Mouse (Mus musculus): ENCODE measurements at regions not wholly inside any gene's neighbourhood (a gene's known extent, or its start where the extent isn't known, plus 50 kb on each side); places are given as distances from the start of the nearest gene placed in this dataset.

GRCm38 (mm10) chr6:98613030-98613429, 270.5 kb upstream of the Gm765 start:
- no peak for DNase-seq (ENCODE audit: low spot score in 2 of 2)

- no peak for DNase-seq (ENCODE audit: low spot score in 2 of 2)
Observed at GRCm38 (mm10) chr6:98609133-98609532, 266.6 kb upstream of the Gm765 start.

GRCm38 (mm10) chr6:98606680-98607079, 264.1 kb upstream of the Gm765 start:
- DNase-seq (ENCODE audit: low spot score in 2 of 2), result no peak

GRCm38 (mm10) chr6:98597612-98598011, 255.1 kb upstream of the Gm765 start:
- DNase-seq (ENCODE audit: low spot score in 2 of 2), result no peak

- DNase-seq (ENCODE audit: low spot score in 2 of 2), result no peak
Observed at GRCm38 (mm10) chr6:98590989-98591388, 248.4 kb upstream of the Gm765 start.

- no peak for DNase-seq (ENCODE audit: low spot score in 2 of 2)
Observed at GRCm38 (mm10) chr6:98588979-98589378, 246.4 kb upstream of the Gm765 start.

GRCm38 (mm10) chr6:98584541-98584940, 242.0 kb upstream of the Gm765 start:
- no peak for DNase-seq (ENCODE audit: low spot score in 2 of 2)

GRCm38 (mm10) chr6:98582826-98583225, 240.3 kb upstream of the Gm765 start:
- DNase-seq (ENCODE audit: low spot score in 2 of 2), result no peak

GRCm38 (mm10) chr6:98575227-98575626, 232.7 kb upstream of the Gm765 start:
- DNase-seq (ENCODE audit: low spot score in 2 of 2), result no peak

GRCm38 (mm10) chr6:98555702-98556101, 213.1 kb upstream of the Gm765 start:
- no peak for DNase-seq (ENCODE audit: low spot score in 2 of 2)

GRCm38 (mm10) chr6:98553922-98554321, 211.4 kb upstream of the Gm765 start:
- no peak for DNase-seq (ENCODE audit: low spot score in 2 of 2)

GRCm38 (mm10) chr6:98551781-98552180, 209.2 kb upstream of the Gm765 start:
- no peak for DNase-seq (ENCODE audit: low spot score in 2 of 2)

- DNase-seq (ENCODE audit: low spot score in 2 of 2), result no peak
Observed at GRCm38 (mm10) chr6:98526882-98527440, 184.4 kb upstream of the Gm765 start.

- peak in 1 of 2 experiments; percentile 37 for DNase-seq (ENCODE audit: low spot score in 2 of 2)
Observed at GRCm38 (mm10) chr6:98525286-98525685, 182.7 kb upstream of the Gm765 start.

GRCm38 (mm10) chr6:98524659-98525058, 182.1 kb upstream of the Gm765 start:
- no peak for DNase-seq (ENCODE audit: low spot score in 2 of 2)

- DNase-seq (ENCODE audit: low spot score in 2 of 2), result no peak
Observed at GRCm38 (mm10) chr6:98521526-98521925, 179.0 kb upstream of the Gm765 start.

- DNase-seq (ENCODE audit: low spot score in 2 of 2), result no peak
Observed at GRCm38 (mm10) chr6:98514826-98515225, 172.3 kb upstream of the Gm765 start.

GRCm38 (mm10) chr6:98514376-98514775, 171.8 kb upstream of the Gm765 start:
- DNase-seq (ENCODE audit: low spot score in 2 of 2), result no peak

- no peak for DNase-seq (ENCODE audit: low spot score in 2 of 2)
Observed at GRCm38 (mm10) chr6:98513217-98513616, 170.7 kb upstream of the Gm765 start.

- DNase-seq (ENCODE audit: low spot score in 2 of 2), result no peak
Observed at GRCm38 (mm10) chr6:98502726-98503125, 160.2 kb upstream of the Gm765 start.

GRCm38 (mm10) chr6:98499721-98500120, 157.2 kb upstream of the Gm765 start:
- no peak for DNase-seq (ENCODE audit: low spot score in 2 of 2)

- DNase-seq (ENCODE audit: low spot score in 2 of 2), result no peak
Observed at GRCm38 (mm10) chr6:98486626-98487025, 144.1 kb upstream of the Gm765 start.

- DNase-seq (ENCODE audit: low spot score in 2 of 2), result no peak
Observed at GRCm38 (mm10) chr6:98483319-98484123, 141.0 kb upstream of the Gm765 start.
